Mouse (Mus musculus) thymus, adult 2 months (tissue): ENCODE results near the gene Gm49373.

Experiments
- CTCF ChIP-seq: fragments of 200-500 bp; IDR thresholded peaks from 2 replicates; pipeline ENCODE4 v1.5.1; 2012; ENCODE audit warnings: mild to moderate bottlenecking, control low read depth, low read length, moderate library complexity, borderline replicate concordance; ENCODE audit not compliant: control insufficient read depth, poor library complexity, insufficient read depth; ENCODE audit errors: extremely low read depth
- POLR2A ChIP-seq: fragments of 200-500 bp; IDR thresholded peaks from 2 replicates; pipeline ENCODE4 v1.6.1; 2012; ENCODE audit warnings: mild to moderate bottlenecking, low read length, control low read depth, moderate library complexity; ENCODE audit not compliant: control insufficient read depth, poor library complexity, insufficient read depth; ENCODE audit errors: extremely low read depth

DNA sequence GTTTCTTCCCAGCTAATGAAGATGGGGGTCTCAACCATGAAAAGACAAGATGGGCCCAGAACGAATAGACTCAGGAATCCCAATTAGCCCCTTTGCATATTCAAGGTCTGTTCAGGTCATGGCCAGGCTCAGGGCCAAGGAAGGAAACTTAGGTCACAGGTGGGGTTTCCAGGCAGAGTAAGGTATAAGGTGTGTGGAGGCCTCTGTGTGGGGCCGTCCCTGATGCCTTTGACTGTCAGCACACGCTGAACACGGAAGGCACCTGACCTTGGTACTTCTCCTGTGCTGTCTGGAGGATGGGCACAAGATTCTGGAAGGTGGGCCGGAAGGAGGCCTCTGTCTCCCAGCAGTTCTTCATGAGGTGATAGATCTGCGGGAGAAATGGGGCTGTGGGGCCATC is 31.9 kb upstream of the Gm49373 start:
- TF ChIP-seq CTCF (no peak), POLR2A (no peak)
